Mouse (Mus musculus): ENCODE measurements around the gene Tunar. TPM values are rescaled to one million over a fixed set of nuclear protein-coding genes. Genes with fewer than 3 reads are reported as not detected.
A peak's percentile ranks its signal among the peaks of the same experiment; 100 is the strongest.

Gene Tunar
- polyA plus RNA-seq, 1 experiment from 2014 or later = 0.77 TPM

DNA sequence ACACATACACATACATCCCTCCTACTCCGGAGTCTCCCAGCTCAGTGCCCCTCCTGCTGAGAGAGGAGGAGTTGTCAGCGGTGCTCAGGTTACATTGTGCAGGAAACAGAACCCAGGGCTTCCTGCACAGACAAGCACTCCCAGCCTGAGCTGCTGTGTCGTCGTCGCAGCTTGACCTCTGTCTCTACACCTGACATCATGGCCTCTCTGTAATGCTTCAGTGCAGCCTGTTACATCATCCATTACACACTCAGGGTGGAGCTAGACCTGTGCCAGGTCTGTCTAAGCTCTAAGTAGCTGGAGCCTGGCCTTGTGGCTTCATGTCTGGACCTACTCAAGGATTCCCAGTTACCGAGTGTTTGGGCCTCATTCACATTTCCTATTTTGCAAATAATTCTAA is 86.8 kb downstream of the Tunar start:
- H3K4me2 ChIP-seq (ENCODE audit: low read depth) = no peak overlapping the region
- WGBS = 53% methylated on average over 6 of the region's 6 CpGs
- no peak overlapping the region for H3K4me3 ChIP-seq (ENCODE audit: low read depth, low read length)
- H3K9ac ChIP-seq (ENCODE audit: low read length) = no peak overlapping the region
- H3K36me3 ChIP-seq (ENCODE audit: control insufficient read depth, insufficient read depth, low read length) = no peaks in the 10 kb centered on the region
- no peaks in the 10 kb centered on the region for H3K4me1 ChIP-seq (ENCODE audit: control insufficient read depth, insufficient read depth, low read length)
- no peaks in the 10 kb centered on the region for H3K27me3 ChIP-seq (ENCODE audit: control insufficient read depth, insufficient read depth, low read length)
- no peak overlapping the region for H3K27ac ChIP-seq (ENCODE audit: low read depth, low read length)
- ATAC-seq (ENCODE audit: insufficient read depth, low FRiP score, low TSS enrichment) (no peak), DNase-seq (ENCODE audit: low spot score) (no peak)
- no peaks in the 10 kb centered on the region for H3K9me3 ChIP-seq (ENCODE audit: control insufficient read depth, low read length)

DNA sequence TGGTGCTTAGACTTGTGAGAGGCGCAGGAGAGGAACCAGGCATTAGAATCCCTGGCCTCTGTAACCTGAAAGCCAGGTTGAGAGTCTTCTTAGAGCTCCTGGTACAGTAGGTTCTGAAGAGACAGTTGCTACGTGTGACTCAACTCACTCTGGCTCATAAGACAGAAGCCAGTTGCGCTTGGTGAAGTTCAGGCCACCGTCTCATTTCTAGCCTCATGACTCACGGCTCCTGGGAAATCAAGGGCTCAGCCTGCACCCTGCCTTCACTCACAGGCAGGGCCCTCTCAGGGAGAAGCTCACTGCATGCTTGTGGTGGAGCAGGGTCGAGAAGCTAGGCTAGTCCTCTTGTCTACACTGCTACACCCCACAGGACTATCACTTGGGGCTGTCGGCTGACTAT is 92.9 kb downstream of the Tunar start:
- Histone ChIP-seq H3K4me1 (ENCODE audit: control insufficient read depth, insufficient read depth, low read length) (no peaks in the 10 kb centered on the region), H3K27me3 (ENCODE audit: control insufficient read depth, insufficient read depth, low read length) (no peaks in the 10 kb centered on the region), H3K36me3 (ENCODE audit: control insufficient read depth, insufficient read depth, low read length) (no peaks in the 10 kb centered on the region), H3K9ac (ENCODE audit: low read length) (no peak overlapping the region), H3K9me3 (ENCODE audit: control insufficient read depth, low read length) (no peaks in the 10 kb centered on the region), H3K27ac (ENCODE audit: low read depth, low read length) (no peak overlapping the region), H3K4me3 (ENCODE audit: low read depth, low read length) (no peak overlapping the region), H3K4me2 (ENCODE audit: low read depth) (no peak overlapping the region)
- DNase-seq (ENCODE audit: low spot score) = no peak
- no peak for ATAC-seq (ENCODE audit: insufficient read depth, low FRiP score, low TSS enrichment)
- 77% methylated on average over 7 of the region's 7 CpGs for WGBS

DNA sequence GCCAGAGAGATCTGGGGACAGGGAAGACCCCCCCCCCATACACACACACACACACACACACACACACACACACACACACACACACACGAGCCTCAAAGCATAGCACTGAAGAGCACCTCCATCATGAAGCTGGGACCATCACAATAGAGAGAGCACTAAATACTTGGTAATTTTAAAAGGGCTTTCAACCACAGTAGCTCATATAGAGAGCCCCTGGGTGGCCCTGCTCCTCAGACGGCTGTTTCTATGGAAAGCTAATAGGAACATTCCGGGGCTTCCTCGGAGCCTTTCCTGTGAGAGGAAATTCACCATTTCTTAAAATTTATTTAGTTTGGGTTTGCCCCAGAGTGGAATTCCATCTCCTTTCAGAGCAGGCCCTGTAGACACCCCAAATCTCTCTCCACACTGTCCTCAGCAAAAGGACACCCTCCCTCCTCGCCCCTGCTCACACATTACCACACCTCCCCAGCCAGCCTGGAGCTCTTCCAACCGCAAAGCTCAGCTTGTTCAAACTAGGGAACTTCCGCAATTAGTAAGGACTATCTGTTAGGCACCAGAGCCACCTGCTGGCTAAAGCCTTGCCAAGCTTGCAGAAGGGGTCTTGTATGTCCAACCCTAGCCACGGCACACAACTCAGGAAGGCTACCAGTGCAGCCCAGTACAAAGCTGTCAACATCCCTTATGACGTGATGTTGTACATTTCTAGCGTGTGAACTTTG is 93.5 kb downstream of the Tunar start:
- Histone ChIP-seq H3K9me3 (ENCODE audit: control insufficient read depth, low read length) (no peaks in the 10 kb centered on the region), H3K27ac (ENCODE audit: low read depth, low read length) (no peak overlapping the region), H3K4me3 (ENCODE audit: low read depth, low read length) (no peak overlapping the region), H3K9ac (ENCODE audit: low read length) (no peak overlapping the region), H3K4me1 (ENCODE audit: control insufficient read depth, insufficient read depth, low read length) (no peaks in the 10 kb centered on the region), H3K4me2 (ENCODE audit: low read depth) (no peak overlapping the region), H3K27me3 (ENCODE audit: control insufficient read depth, insufficient read depth, low read length) (no peaks in the 10 kb centered on the region), H3K36me3 (ENCODE audit: control insufficient read depth, insufficient read depth, low read length) (no peaks in the 10 kb centered on the region)
- WGBS = 34% methylated on average over 10 of the region's 10 CpGs
- DNase-seq (ENCODE audit: low spot score) = peak; percentile 78
- peak; percentile 27; the same call in 1 of the 2 replicates for ATAC-seq (ENCODE audit: insufficient read depth, low FRiP score, low TSS enrichment)

GRCm38 (mm10) chr12:105431872-105432271 is 98.2 kb downstream of the Tunar start:
- Histone ChIP-seq H3K4me2 (ENCODE audit: low read depth) (no peak overlapping the region), H3K9me3 (ENCODE audit: control insufficient read depth, low read length) (no peaks in the 10 kb centered on the region), H3K27me3 (ENCODE audit: control insufficient read depth, insufficient read depth, low read length) (no peaks in the 10 kb centered on the region), H3K4me1 (ENCODE audit: control insufficient read depth, insufficient read depth, low read length) (no peaks in the 10 kb centered on the region), H3K36me3 (ENCODE audit: control insufficient read depth, insufficient read depth, low read length) (no peaks in the 10 kb centered on the region), H3K4me3 (ENCODE audit: low read depth, low read length) (no peak overlapping the region), H3K27ac (ENCODE audit: low read depth, low read length) (no peak overlapping the region), H3K9ac (ENCODE audit: low read length) (no peak overlapping the region)
- 75% methylated on average over 3 of the region's 3 CpGs for WGBS
- DNase-seq (ENCODE audit: low spot score) (no peak), ATAC-seq (ENCODE audit: insufficient read depth, low FRiP score, low TSS enrichment) (no peak)

- Histone ChIP-seq H3K27ac (ENCODE audit: low read depth, low read length) (no peak overlapping the region), H3K9me3 (ENCODE audit: control insufficient read depth, low read length) (no peaks in the 10 kb centered on the region), H3K4me3 (ENCODE audit: low read depth, low read length) (no peak overlapping the region), H3K27me3 (ENCODE audit: control insufficient read depth, insufficient read depth, low read length) (no peaks in the 10 kb centered on the region), H3K9ac (ENCODE audit: low read length) (no peak overlapping the region), H3K36me3 (ENCODE audit: control insufficient read depth, insufficient read depth, low read length) (no peaks in the 10 kb centered on the region), H3K4me1 (ENCODE audit: control insufficient read depth, insufficient read depth, low read length) (no peaks in the 10 kb centered on the region), H3K4me2 (ENCODE audit: low read depth) (no peak overlapping the region)
- WGBS = 76% methylated on average over 3 of the region's 3 CpGs
- DNase-seq (ENCODE audit: low spot score) (no peak), ATAC-seq (ENCODE audit: insufficient read depth, low FRiP score, low TSS enrichment) (no peak)
These were observed 99.1 kb downstream of the Tunar start for GRCm38 (mm10) chr12:105432807-105433206.

Other genes with a start within 250 kb of the Tunar start
- gene Tcl1b2, start 187.9 kb upstream of the Tunar start, polyA plus RNA-seq (2014; fragmentation: Nextera tagmentation; extraction: Ambion mirVana) = not detected in 2 replicates
- gene Tcl1b1, start 174.2 kb upstream of the Tunar start, polyA plus RNA-seq (2014; fragmentation: Nextera tagmentation; extraction: Ambion mirVana) = not detected in 2 replicates
- not detected in 2 replicates for gene Tcl1b5, start 157.5 kb upstream of the Tunar start, polyA plus RNA-seq (2014; fragmentation: Nextera tagmentation; extraction: Ambion mirVana)
- not detected in 2 replicates for gene Tcl1b3, start 142.8 kb upstream of the Tunar start, polyA plus RNA-seq (2014; fragmentation: Nextera tagmentation; extraction: Ambion mirVana)
- gene Tcl1b4, start 131.9 kb upstream of the Tunar start, polyA plus RNA-seq (2014; fragmentation: Nextera tagmentation; extraction: Ambion mirVana) = not detected in 2 replicates
- not detected in 2 replicates for gene Tcl1, start 111.1 kb upstream of the Tunar start, polyA plus RNA-seq (2014; fragmentation: Nextera tagmentation; extraction: Ambion mirVana)
- gene D430019H16Rik, start 120.0 kb downstream of the Tunar start, polyA plus RNA-seq (2014; fragmentation: Nextera tagmentation; extraction: Ambion mirVana) = 6.4 and 7.3 TPM in 2 replicates
- gene Bdkrb2, start 229.4 kb downstream of the Tunar start, polyA plus RNA-seq (2014; fragmentation: Nextera tagmentation; extraction: Ambion mirVana) = 0.17 and 0.37 TPM in 2 replicates

Data from neural tube, embryonic 11.5 days (tissue).